Mouse (Mus musculus) lung, embryonic 15.5 days (tissue): ENCODE measurements around the gene Gm37240. TPM values are rescaled to one million over a fixed set of nuclear protein-coding genes. Genes with fewer than 3 reads are reported as not detected.

Experiments used
- ATAC-seq: fragments of 200-750 bp; cut with Nextera tagmentation; 2 replicates; pipeline ENCODE4 v1.8.0; 2017; ENCODE audit warnings: moderate number of reproducible peaks, borderline replicate concordance; ENCODE audit not compliant: low FRiP score, low TSS enrichment; ENCODE audit errors: extremely low read depth
- H3K27ac ChIP-seq: fragments of 300-500 bp; sonication (generic); 2 replicates; pipeline ENCODE4 v1.5.1; 2015; ENCODE audit warnings: moderate library complexity, mild to moderate bottlenecking, inconsistent platforms
- H3K27me3 ChIP-seq: fragments of 300-500 bp; sonication (generic); 2 replicates; pipeline ENCODE4 v1.6.1; 2015; ENCODE audit warnings: inconsistent platforms
- H3K36me3 ChIP-seq: fragments of 300-500 bp; sonication (generic); 2 replicates; pipeline ENCODE4 v1.6.1; 2015; ENCODE audit warnings: inconsistent platforms
- H3K4me1 ChIP-seq: fragments of 300-500 bp; sonication (generic); 2 replicates; pipeline ENCODE4 v1.6.1; 2015; ENCODE audit warnings: inconsistent platforms
- H3K4me2 ChIP-seq: fragments of 300-500 bp; sonication (generic); 2 replicates; pipeline ENCODE4 v1.6.1; 2015; ENCODE audit warnings: inconsistent platforms, mild to moderate bottlenecking, moderate library complexity
- H3K4me3 ChIP-seq: fragments of 300-500 bp; sonication (generic); 2 replicates; pipeline ENCODE4 v1.5.1; 2015; ENCODE audit warnings: mild to moderate bottlenecking, inconsistent platforms
- H3K9ac ChIP-seq: fragments of 300-500 bp; sonication (generic); 2 replicates; pipeline ENCODE4 v1.6.1; 2015; ENCODE audit warnings: inconsistent platforms
- H3K9me3 ChIP-seq: fragments of 300-500 bp; sonication (generic); 2 replicates; pipeline ENCODE4 v1.6.1; 2016; ENCODE audit warnings: inconsistent platforms
- whole genome bisulfite sequencing: fragments of 180-500 bp; shearing (Covaris S2); methylation state at CpG from one replicate; pipeline ENCODE4 v1.1.7; 2015; 5-methylcytosine and 5-hydroxymethylcytosine counted together
- polyA plus RNA-seq: library from polyadenylated mRNA; unstranded; fragments of >200 nt; fragmentation: Nextera tagmentation; extraction: Ambion mirVana; gene quantifications from 2 replicates; pipeline ENCODE4 v1.2.1, GENCODE M21; 2015

Gene Gm37240
- polyA plus RNA-seq, 1 experiment from 2014 or later, result 8.8 TPM

DNA sequence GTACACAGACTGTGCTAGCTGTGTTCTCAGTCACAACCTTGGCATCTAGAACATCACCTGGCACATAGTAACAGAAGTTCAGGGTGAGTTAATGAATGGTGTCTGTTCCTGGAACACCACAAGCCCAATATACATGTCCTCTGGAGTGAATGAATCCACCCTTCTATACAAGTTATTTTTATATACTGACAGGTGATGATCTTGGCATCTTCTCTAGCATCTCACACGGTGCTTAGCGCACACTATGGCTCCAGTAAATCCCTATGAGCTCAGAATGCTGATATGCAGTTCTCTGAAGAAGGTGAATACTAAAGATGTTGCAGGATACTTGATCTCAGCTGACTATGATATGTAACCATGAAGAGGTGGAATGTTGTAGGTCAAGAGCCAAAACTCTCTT lies 24.4 kb downstream of the Gm37240 start:
- H3K4me1 ChIP-seq, result peaks cover 9% of the 10 kb centered on the region; the same call in 1 of the 2 replicates
- no peak overlapping the region for H3K4me2 ChIP-seq
- no peaks in the 10 kb centered on the region for H3K9me3 ChIP-seq
- no peak overlapping the region for H3K9ac ChIP-seq
- WGBS, result 84% methylated on average over 2 of the region's 2 CpGs
- no peaks in the 10 kb centered on the region for H3K36me3 ChIP-seq
- no peaks in the 10 kb centered on the region for H3K27me3 ChIP-seq
- no peak for ATAC-seq
- no peak overlapping the region for H3K4me3 ChIP-seq
- no peak overlapping the region for H3K27ac ChIP-seq

DNA sequence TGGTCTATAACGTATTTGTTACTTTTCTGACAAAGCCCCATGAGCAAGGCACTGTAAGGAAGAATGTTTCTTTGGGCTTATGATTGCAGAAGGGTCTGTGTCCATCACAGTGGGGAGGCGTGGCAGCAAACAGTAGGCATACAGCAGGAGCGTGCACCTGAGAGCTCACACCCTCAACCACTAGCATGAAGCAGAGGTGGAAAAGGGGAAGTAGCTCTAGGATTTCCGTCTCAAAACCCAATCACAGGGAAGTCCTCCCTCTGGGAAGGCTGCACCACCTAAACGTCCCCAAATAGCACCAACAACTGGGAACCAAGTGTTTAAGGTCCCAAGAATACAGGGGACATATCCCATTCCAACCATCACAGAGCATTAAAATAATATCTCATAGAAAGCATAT lies 26.3 kb downstream of the Gm37240 start:
- Histone ChIP-seq H3K27ac (no peak overlapping the region), H3K9me3 (no peaks in the 10 kb centered on the region), H3K4me1 (peaks cover 11% of the 10 kb centered on the region; the same call in 1 of the 2 replicates), H3K9ac (no peak overlapping the region), H3K36me3 (no peaks in the 10 kb centered on the region), H3K4me3 (no peak overlapping the region), H3K4me2 (no peak overlapping the region), H3K27me3 (no peaks in the 10 kb centered on the region)
- ATAC-seq, result no peak
- WGBS, result 68% methylated on average over 5 of the region's 5 CpGs

DNA sequence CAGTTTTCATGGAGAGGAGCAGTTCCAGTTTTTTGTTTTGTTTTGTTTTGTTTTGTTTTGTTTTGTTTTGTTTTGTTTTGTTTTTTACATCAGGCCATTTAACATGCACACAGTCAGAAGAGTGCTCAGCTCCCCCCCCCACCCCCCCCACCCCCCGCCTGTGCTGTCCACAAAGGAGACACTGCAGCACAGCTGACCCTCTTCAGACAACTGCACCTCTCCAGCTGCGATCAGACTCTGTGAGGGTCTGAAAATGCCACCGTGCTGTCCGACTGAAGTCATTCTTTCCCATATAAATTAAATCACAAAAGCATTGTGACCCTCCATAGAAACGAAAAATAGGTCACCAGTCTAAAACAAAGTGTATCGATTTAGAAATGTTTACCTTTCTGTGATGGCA lies 28.0 kb downstream of the Gm37240 start:
- WGBS, result 53% methylated on average over 6 of the region's 6 CpGs
- H3K27ac ChIP-seq, result no peak overlapping the region
- no peak overlapping the region for H3K4me3 ChIP-seq

DNA sequence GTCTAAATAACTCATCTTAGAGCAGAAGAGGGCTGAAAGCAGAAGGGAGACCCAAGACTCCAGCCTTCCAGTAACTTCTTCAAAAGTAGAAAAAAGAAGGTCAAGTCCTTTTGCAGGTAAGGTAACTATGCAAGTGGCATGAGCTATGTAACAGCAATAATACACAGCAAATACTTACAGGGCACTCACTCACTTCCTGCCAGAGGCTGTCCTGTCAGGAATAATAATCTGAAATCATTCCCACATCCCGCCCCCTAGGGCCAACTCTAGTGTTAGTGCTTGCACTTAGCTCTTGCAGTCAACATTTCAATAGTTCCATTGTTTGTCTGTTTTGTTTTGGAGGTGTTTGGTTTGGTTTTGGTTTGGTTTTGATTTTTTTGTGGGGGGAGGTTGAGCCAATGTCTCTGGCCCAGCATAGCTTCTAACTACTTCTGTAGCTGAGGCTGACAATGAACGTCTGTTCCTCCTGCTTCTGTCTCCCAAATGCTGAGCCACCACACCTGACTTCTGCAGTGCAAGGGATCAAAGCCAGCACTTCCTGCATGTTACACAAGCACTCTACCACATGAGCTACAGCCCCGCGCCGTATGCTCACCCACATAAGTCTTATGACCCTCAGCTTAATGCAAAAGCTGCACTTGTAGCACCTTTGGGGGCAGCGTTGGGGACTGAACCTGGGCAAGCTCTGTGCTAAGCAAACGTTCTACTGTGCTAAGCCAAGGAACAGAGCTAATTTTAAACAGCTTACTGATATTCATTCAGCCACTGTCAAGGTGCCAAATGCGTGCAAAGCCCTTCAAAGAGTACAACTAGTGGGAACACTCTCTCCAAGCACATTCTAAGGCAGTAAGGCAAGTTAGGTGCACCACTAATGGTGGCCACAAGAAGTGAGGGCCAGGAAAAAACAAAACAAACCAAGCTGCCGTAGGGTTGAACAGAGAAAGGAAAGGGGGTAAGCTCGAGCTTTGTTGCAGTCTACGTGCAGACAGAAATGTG lies 28.9 kb downstream of the Gm37240 start:
- 50% methylated on average over 11 of the region's 11 CpGs for WGBS
- no peak for ATAC-seq
- Histone ChIP-seq H3K9me3 (no peaks in the 10 kb centered on the region), H3K4me2 (no peak overlapping the region), H3K27me3 (no peaks in the 10 kb centered on the region), H3K27ac (peak overlapping the region; percentile 62), H3K36me3 (no peaks in the 10 kb centered on the region), H3K4me3 (no peak overlapping the region), H3K4me1 (0 out of 2 replicates have a peak, but pooled peaks cover 4% of the 10 kb centered on the region), H3K9ac (no peak overlapping the region)

More for the DNA sequence above, 28.0 kb downstream of the Gm37240 start:
- Histone ChIP-seq H3K9ac (no peak overlapping the region), H3K4me2 (no peak overlapping the region), H3K9me3 (no peaks in the 10 kb centered on the region), H3K27me3 (no peaks in the 10 kb centered on the region), H3K4me1 (peaks cover 8% of the 10 kb centered on the region; the same call in 1 of the 2 replicates), H3K36me3 (no peaks in the 10 kb centered on the region)
- ATAC-seq, result no peak

DNA sequence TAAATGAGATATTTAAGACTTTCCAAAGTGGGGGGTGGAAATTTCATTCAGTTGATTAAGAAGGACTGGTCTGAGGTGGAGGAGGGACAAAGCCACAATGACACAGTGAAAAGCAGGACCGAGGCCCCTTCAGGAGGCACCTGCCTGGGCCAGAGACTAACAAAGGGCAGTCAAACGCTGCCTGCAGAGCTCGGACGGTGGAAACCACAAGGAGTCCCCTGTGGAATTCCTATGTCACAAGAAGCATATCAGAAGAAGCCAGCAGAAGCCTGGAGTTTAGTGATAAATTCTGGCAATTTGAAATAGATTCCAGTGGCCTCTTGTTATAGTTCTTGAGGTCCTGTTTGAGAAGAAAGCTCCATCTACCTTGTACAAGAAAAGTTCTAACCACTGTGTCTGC lies 30.2 kb downstream of the Gm37240 start:
- Histone ChIP-seq H3K9me3 (no peaks in the 10 kb centered on the region), H3K4me1 (0 out of 2 replicates have a peak, but pooled peaks cover 4% of the 10 kb centered on the region), H3K27ac (no peak overlapping the region), H3K4me3 (no peak overlapping the region), H3K4me2 (no peak overlapping the region), H3K9ac (no peak overlapping the region), H3K36me3 (no peaks in the 10 kb centered on the region), H3K27me3 (no peaks in the 10 kb centered on the region)
- ATAC-seq, result no peak
- 40% methylated on average over 4 of the region's 4 CpGs for WGBS

DNA sequence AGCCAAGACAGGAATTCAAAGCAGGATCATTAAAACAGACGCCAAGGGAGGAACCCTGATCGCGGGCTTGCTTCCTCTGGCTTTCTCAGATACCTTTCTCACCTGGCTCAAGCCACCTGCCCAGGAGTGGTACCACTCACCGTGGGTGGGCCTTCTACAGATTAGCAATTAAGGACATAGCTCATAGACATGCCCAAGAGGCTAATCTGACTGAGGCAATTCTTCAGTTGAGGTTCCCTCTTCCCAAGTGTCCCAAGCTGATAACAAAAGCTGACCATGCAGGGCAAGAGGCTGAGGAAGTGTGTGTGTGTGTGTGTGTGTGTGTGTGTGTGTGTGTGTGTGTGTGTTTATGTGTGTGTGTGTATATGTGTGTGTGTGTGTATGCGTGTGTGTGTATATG lies 31.4 kb downstream of the Gm37240 start:
- Histone ChIP-seq H3K36me3 (no peaks in the 10 kb centered on the region), H3K9me3 (no peaks in the 10 kb centered on the region), H3K4me1 (0 out of 2 replicates have a peak, but pooled peaks cover 4% of the 10 kb centered on the region), H3K4me3 (no peak overlapping the region), H3K9ac (no peak overlapping the region), H3K4me2 (no peak overlapping the region), H3K27me3 (no peaks in the 10 kb centered on the region), H3K27ac (no peak overlapping the region)
- 86% methylated on average over 5 of the region's 5 CpGs for WGBS
- no peak for ATAC-seq

DNA sequence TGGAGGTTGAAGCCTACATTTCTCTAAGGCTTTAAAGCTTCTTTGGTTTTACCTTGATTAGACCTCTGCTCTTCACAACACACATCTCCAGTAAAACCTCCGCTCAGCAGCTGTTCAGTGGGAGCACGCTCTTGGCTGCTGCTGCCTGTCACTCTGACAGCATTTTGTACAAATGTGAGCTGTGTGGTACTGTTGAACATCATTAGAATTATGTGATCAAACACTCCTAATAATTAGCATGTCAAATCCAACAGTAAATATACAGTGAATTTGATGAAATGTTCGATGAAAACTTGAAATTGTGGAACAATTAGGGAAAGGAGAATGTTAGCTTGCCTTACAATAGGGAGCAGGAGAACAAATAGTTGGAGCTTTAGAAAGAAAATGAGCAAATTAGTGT lies 32.3 kb downstream of the Gm37240 start:
- WGBS, result 87% methylated on average over 3 of the region's 3 CpGs
- no peak for ATAC-seq
- H3K4me3 ChIP-seq, result no peak overlapping the region

DNA sequence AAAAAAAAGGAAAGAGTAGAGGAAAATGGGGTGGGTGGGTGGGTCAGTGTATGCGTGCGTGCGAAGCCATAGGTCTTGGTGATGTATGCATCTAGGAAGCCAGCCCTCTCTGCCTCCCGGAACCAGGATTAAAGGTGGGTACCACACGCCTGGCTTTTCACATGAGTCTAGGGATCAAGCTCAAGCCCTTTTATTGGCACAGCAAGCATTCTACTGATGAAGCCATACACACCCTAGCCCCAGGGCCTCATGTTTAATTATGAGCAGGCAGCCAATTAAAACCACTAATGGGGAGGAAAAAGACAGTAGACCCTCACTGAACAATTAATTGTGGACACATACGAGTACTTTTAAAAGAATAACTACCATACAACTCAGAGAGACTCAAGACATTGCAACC lies 33.2 kb downstream of the Gm37240 start:
- H3K27ac ChIP-seq, result no peak overlapping the region
- H3K9ac ChIP-seq, result no peak overlapping the region
- ATAC-seq, result no peak
- H3K27me3 ChIP-seq, result no peaks in the 10 kb centered on the region
- H3K4me2 ChIP-seq, result no peak overlapping the region
- no peaks in the 10 kb centered on the region for H3K9me3 ChIP-seq
- H3K36me3 ChIP-seq, result no peaks in the 10 kb centered on the region
- WGBS, result 89% methylated on average over 6 of the region's 6 CpGs
- H3K4me3 ChIP-seq, result no peak overlapping the region
- H3K4me1 ChIP-seq, result 0 out of 2 replicates have a peak, but pooled peaks cover 4% of the 10 kb centered on the region

More for the DNA sequence above, 32.3 kb downstream of the Gm37240 start:
- H3K4me2 ChIP-seq, result no peak overlapping the region
- 0 out of 2 replicates have a peak, but pooled peaks cover 4% of the 10 kb centered on the region for H3K4me1 ChIP-seq
- H3K27me3 ChIP-seq, result no peaks in the 10 kb centered on the region
- no peaks in the 10 kb centered on the region for H3K9me3 ChIP-seq
- H3K36me3 ChIP-seq, result no peaks in the 10 kb centered on the region
- no peak overlapping the region for H3K27ac ChIP-seq
- H3K9ac ChIP-seq, result no peak overlapping the region

DNA sequence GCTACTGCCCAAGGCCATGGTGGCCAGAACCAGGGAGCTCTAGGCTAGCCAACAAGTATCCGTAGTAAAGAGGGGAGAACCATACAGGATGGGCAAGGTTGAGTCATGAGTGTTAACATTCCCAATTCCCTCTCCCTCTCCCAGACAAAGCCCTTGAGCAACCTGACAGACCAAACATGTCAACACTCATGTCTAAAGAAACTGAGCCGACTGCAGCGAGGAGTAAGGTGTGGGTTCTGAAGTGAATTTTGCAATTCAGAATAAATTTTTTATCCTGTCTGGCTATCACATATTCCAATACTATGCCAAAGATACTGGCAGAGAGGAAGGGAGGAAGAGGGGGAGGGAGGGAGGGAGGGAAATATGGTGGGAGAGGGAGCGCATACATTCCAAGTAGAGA lies 33.6 kb downstream of the Gm37240 start:
- H3K4me2 ChIP-seq, result no peak overlapping the region
- no peaks in the 10 kb centered on the region for H3K27me3 ChIP-seq
- no peak overlapping the region for H3K9ac ChIP-seq
- 66% methylated on average over 4 of the region's 4 CpGs for WGBS
- H3K4me3 ChIP-seq, result no peak overlapping the region
- H3K9me3 ChIP-seq, result no peaks in the 10 kb centered on the region
- no peak overlapping the region for H3K27ac ChIP-seq
- H3K36me3 ChIP-seq, result no peaks in the 10 kb centered on the region
- H3K4me1 ChIP-seq, result 0 out of 2 replicates have a peak, but pooled peaks cover 4% of the 10 kb centered on the region
- no peak for ATAC-seq

DNA sequence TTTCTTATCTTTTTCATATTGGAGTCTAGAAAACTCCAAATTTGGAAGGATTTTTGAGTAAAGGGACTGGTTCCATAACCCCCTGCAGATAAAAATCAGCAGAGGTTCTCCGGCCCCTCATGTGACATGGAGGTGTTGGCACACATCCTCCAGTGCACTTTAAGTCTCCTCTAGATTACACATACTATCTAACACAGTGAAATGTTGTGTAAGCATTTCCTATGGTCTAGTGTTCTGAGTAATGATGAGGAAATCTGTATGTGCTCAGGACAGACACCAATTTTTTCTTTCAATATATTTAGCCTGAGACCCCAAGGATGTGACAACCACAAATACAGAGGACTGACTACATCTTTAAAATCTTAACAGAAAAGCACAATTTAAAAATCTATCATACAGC lies 37.2 kb downstream of the Gm37240 start:
- Histone ChIP-seq H3K9ac (no peak overlapping the region), H3K36me3 (no peaks in the 10 kb centered on the region), H3K4me1 (no peaks in the 10 kb centered on the region), H3K27ac (no peak overlapping the region), H3K9me3 (no peaks in the 10 kb centered on the region), H3K4me2 (no peak overlapping the region), H3K27me3 (no peaks in the 10 kb centered on the region), H3K4me3 (no peak overlapping the region)
- WGBS, result 59% methylated on average over 1 of the region's 1 CpGs
- ATAC-seq, result no peak

DNA sequence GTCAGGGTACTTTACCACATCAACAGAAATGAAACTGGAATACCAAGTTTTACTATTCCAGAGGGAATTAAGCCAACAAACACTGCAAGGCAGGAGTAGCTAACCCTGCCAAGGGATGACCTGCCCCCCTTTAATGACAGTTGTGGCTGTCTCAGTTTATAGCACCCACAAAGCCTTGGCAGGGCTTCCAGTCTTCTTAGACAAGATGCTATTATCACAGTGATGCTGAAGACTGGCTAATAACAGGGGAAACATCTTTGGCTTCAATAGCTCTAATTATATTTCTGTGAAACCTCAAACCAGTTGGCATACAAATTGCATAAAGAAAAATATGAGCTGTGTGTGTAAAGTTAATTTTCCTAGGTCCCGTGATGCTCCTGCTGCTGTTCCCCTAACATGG lies 41.0 kb downstream of the Gm37240 start:
- no peaks in the 10 kb centered on the region for H3K36me3 ChIP-seq
- H3K9ac ChIP-seq, result no peak overlapping the region
- H3K9me3 ChIP-seq, result no peaks in the 10 kb centered on the region
- no peaks in the 10 kb centered on the region for H3K27me3 ChIP-seq
- no peak overlapping the region for H3K4me2 ChIP-seq
- H3K4me3 ChIP-seq, result no peak overlapping the region
- no peak for ATAC-seq
- peaks cover 9% of the 10 kb centered on the region for H3K4me1 ChIP-seq
- WGBS, result 60% methylated on average over 1 of the region's 1 CpGs
- no peak overlapping the region for H3K27ac ChIP-seq

DNA sequence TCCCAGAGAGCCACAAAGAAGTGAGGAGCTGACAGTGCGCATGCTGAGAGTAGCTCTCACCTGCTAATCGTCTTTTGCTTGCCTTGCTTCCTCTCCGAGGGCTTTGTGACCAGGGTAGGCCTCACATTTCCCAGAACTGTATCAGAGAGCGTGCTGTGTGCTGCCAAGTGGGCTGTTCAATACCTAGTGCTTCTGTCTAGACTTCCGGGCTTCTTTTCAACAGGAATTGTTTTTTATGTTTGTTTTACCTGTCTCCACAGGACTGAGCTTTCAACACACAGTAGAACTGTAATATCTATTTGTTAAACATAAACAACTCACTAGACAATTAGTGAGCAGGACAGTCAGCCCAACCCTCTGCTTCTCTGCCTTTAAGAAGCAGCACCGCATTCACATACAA lies 42.0 kb downstream of the Gm37240 start:
- H3K4me3 ChIP-seq, result no peak overlapping the region
- WGBS, result 70% methylated on average over 6 of the region's 6 CpGs
- no peak overlapping the region for H3K27ac ChIP-seq
- no peaks in the 10 kb centered on the region for H3K27me3 ChIP-seq
- ATAC-seq, result no peak
- no peak overlapping the region for H3K9ac ChIP-seq
- H3K4me2 ChIP-seq, result no peak overlapping the region
- H3K4me1 ChIP-seq, result peaks cover 9% of the 10 kb centered on the region
- H3K36me3 ChIP-seq, result no peaks in the 10 kb centered on the region
- H3K9me3 ChIP-seq, result no peaks in the 10 kb centered on the region
